Mouse (Mus musculus) kidney, embryonic 14.5 days (tissue): ENCODE results near the gene Carmil3. TPM values are rescaled to one million over a fixed set of nuclear protein-coding genes. Genes with fewer than 3 reads are reported as not detected.

Source experiments
- ATAC-seq: fragments of 200-750 bp; cut with Nextera tagmentation; 2 replicates; pipeline ENCODE4 v1.8.0; 2017; ENCODE audit warnings: moderate number of reproducible peaks, mild to moderate bottlenecking, moderate TSS enrichment, moderate library complexity; ENCODE audit not compliant: low FRiP score, low TSS enrichment
- H3K27ac ChIP-seq: fragments of 300-500 bp; sonication (generic); 2 replicates; pipeline ENCODE4 v1.5.1; 2014; ENCODE audit warnings: low read depth, mild to moderate bottlenecking, low read length, moderate library complexity, mixed read lengths
- H3K27me3 ChIP-seq: fragments of 300-500 bp; sonication (generic); 2 replicates; pipeline ENCODE4 v1.6.1; 2014; ENCODE audit warnings: mild to moderate bottlenecking, low read length; ENCODE audit not compliant: control insufficient read depth, insufficient read depth
- H3K36me3 ChIP-seq: fragments of 300-500 bp; sonication (generic); 2 replicates; pipeline ENCODE4 v1.6.1; 2014; ENCODE audit warnings: low read length, mixed read lengths; ENCODE audit not compliant: control insufficient read depth, insufficient read depth
- H3K4me1 ChIP-seq: fragments of 300-500 bp; sonication (generic); 2 replicates; pipeline ENCODE4 v1.6.1; 2014; ENCODE audit warnings: low read length, mixed read lengths; ENCODE audit not compliant: control insufficient read depth, insufficient read depth
- H3K4me2 ChIP-seq: fragments of 300-500 bp; sonication (generic); replicated peaks from 2 replicates; pipeline ENCODE4 v1.6.1; 2014; ENCODE audit warnings: low read depth, mild to moderate bottlenecking, low read length
- H3K4me3 ChIP-seq: fragments of 300-500 bp; sonication (generic); 2 replicates; pipeline ENCODE4 v1.5.1; 2014; ENCODE audit warnings: mild to moderate bottlenecking, low read length
- H3K9ac ChIP-seq: fragments of 300-500 bp; sonication (generic); 2 replicates; pipeline ENCODE4 v1.6.1; 2014; ENCODE audit warnings: low read depth, mild to moderate bottlenecking, low read length, moderate library complexity
- H3K9me3 ChIP-seq: fragments of 300-500 bp; sonication (generic); 2 replicates; pipeline ENCODE4 v1.6.1; 2016; ENCODE audit warnings: low read length; ENCODE audit not compliant: control insufficient read depth
- WGBS: fragments of 180-500 bp; shearing (Covaris S2); extraction: QIAGEN DNeasy Blood & Tissue Kit; methylation state at CpG from one replicate; pipeline ENCODE4 v1.1.7; 2014; 5-methylcytosine and 5-hydroxymethylcytosine counted together
- polyA plus RNA-seq: library from polyadenylated mRNA; unstranded; fragments of >200 nt; fragmentation: Nextera tagmentation; extraction: Ambion mirVana; gene quantifications from 2 replicates; pipeline ENCODE4 v1.2.1, GENCODE M21; 2014

The Carmil3 gene
- polyA plus RNA-seq, 1 experiment from 2014 or later = 3.8 TPM

GRCm38 (mm10) chr14:55484430-55485085 lies 5.9 kb upstream of the Carmil3 start:
- ATAC-seq = no peak
- no peak overlapping the region for H3K9ac ChIP-seq
- no peak overlapping the region for H3K27ac ChIP-seq
- H3K4me1 ChIP-seq = no peaks in the 10 kb centered on the region
- H3K36me3 ChIP-seq = peaks cover 29% of the 10 kb centered on the region
- WGBS = 69% methylated on average over 5 of the region's 5 CpGs
- H3K9me3 ChIP-seq = no peaks in the 10 kb centered on the region
- H3K27me3 ChIP-seq = no peaks in the 10 kb centered on the region
- no peak overlapping the region for H3K4me2 ChIP-seq
- no peak overlapping the region for H3K4me3 ChIP-seq

GRCm38 (mm10) chr14:55486836-55487235 lies 3.6 kb upstream of the Carmil3 start:
- no peaks in the 10 kb centered on the region for H3K4me1 ChIP-seq
- peaks cover 18% of the 10 kb centered on the region for H3K36me3 ChIP-seq
- no peak for ATAC-seq
- 89% methylated on average over 8 of the region's 8 CpGs for WGBS
- H3K4me3 ChIP-seq = no peak overlapping the region
- H3K27ac ChIP-seq = no peak overlapping the region
- H3K27me3 ChIP-seq = no peaks in the 10 kb centered on the region
- H3K4me2 ChIP-seq = no peak overlapping the region
- no peak overlapping the region for H3K9ac ChIP-seq
- H3K9me3 ChIP-seq = no peaks in the 10 kb centered on the region

GRCm38 (mm10) chr14:55491291-55491833 lies 911 bp downstream of the Carmil3 start:
- under 1% methylated on average over 30 of the region's 30 CpGs for WGBS
- Histone ChIP-seq H3K4me3 (peak overlapping the region; percentile 59), H3K9me3 (no peaks in the 10 kb centered on the region), H3K27ac (peak overlapping the region; percentile 69; the same call in 1 of the 2 replicates), H3K4me2 (peak overlapping the region; percentile 98), H3K36me3 (peaks cover 6% of the 10 kb centered on the region), H3K4me1 (no peaks in the 10 kb centered on the region), H3K9ac (peak overlapping the region; percentile 67), H3K27me3 (no peaks in the 10 kb centered on the region)
- peak; percentile 82 for ATAC-seq

- Histone ChIP-seq H3K36me3 (peaks cover 6% of the 10 kb centered on the region), H3K4me3 (no peak overlapping the region), H3K4me1 (no peaks in the 10 kb centered on the region), H3K9me3 (no peaks in the 10 kb centered on the region), H3K4me2 (no peak overlapping the region), H3K9ac (no peak overlapping the region), H3K27ac (no peak overlapping the region), H3K27me3 (no peaks in the 10 kb centered on the region)
- ATAC-seq = no peak
- 36% methylated on average over 3 of the region's 3 CpGs for WGBS
Observed at GRCm38 (mm10) chr14:55492103-55492502, 1.7 kb downstream of the Carmil3 start.

- no peaks in the 10 kb centered on the region for H3K27me3 ChIP-seq
- WGBS = 77% methylated on average over 19 of the region's 20 CpGs
- H3K9ac ChIP-seq = no peak overlapping the region
- H3K4me2 ChIP-seq = no peak overlapping the region
- H3K9me3 ChIP-seq = no peaks in the 10 kb centered on the region
- ATAC-seq = no peak
- no peak overlapping the region for H3K4me3 ChIP-seq
- no peaks in the 10 kb centered on the region for H3K36me3 ChIP-seq
- H3K4me1 ChIP-seq = 0 out of 2 replicates have a peak, but pooled peaks cover 3% of the 10 kb centered on the region
- H3K27ac ChIP-seq = no peak overlapping the region
Observed at GRCm38 (mm10) chr14:55495509-55496240, 5.2 kb downstream of the Carmil3 start.

- 79% methylated on average over 16 of the region's 16 CpGs for WGBS
- Histone ChIP-seq H3K9ac (no peak overlapping the region), H3K9me3 (no peaks in the 10 kb centered on the region), H3K4me1 (0 out of 2 replicates have a peak, but pooled peaks cover 3% of the 10 kb centered on the region), H3K4me3 (no peak overlapping the region), H3K4me2 (no peak overlapping the region), H3K27ac (no peak overlapping the region), H3K27me3 (no peaks in the 10 kb centered on the region), H3K36me3 (no peaks in the 10 kb centered on the region)
- ATAC-seq = peak; percentile 21
Observed at GRCm38 (mm10) chr14:55496761-55497448, 6.5 kb downstream of the Carmil3 start.

GRCm38 (mm10) chr14:55497449-55497821 lies 7.0 kb downstream of the Carmil3 start:
- Histone ChIP-seq H3K9ac (peak overlapping the region; percentile 28; the same call in 1 of the 2 replicates), H3K27ac (no peak overlapping the region), H3K4me3 (no peak overlapping the region), H3K4me1 (0 out of 2 replicates have a peak, but pooled peaks cover 3% of the 10 kb centered on the region), H3K27me3 (no peaks in the 10 kb centered on the region), H3K9me3 (no peaks in the 10 kb centered on the region), H3K4me2 (no peak overlapping the region), H3K36me3 (no peaks in the 10 kb centered on the region)
- WGBS = 9% methylated on average over 6 of the region's 6 CpGs
- ATAC-seq = peak; percentile 66

GRCm38 (mm10) chr14:55505612-55506011 lies 15.2 kb downstream of the Carmil3 start:
- H3K4me3 ChIP-seq = no peak overlapping the region
- WGBS = 75% methylated on average over 9 of the region's 9 CpGs

More at GRCm38 (mm10) chr14:55505612-55506011, 15.2 kb downstream of the Carmil3 start:
- ATAC-seq = no peak
- H3K4me1 ChIP-seq = 0 out of 2 replicates have a peak, but pooled peaks cover 3% of the 10 kb centered on the region
- no peaks in the 10 kb centered on the region for H3K36me3 ChIP-seq
- H3K4me2 ChIP-seq = no peak overlapping the region
- no peak overlapping the region for H3K27ac ChIP-seq
- no peaks in the 10 kb centered on the region; the same call in 1 of the 2 replicates for H3K27me3 ChIP-seq
- no peak overlapping the region for H3K9ac ChIP-seq
- H3K9me3 ChIP-seq = no peaks in the 10 kb centered on the region
